Mouse (Mus musculus) layer of hippocampus, adult 8-10 months (tissue): ENCODE data around the gene Mgst2. TPM values are rescaled to one million over a fixed set of nuclear protein-coding genes. Genes with fewer than 3 reads are reported as not detected.
A peak's percentile ranks its signal among the peaks of the same experiment; 100 is the strongest.

ENCODE experiments used
- DNase-seq, 2 experiments: peaks; one replicate each; pipeline ENCODE4 v3.0.0; 2022; ENCODE audit warnings: low spot score in 2 of 2
- total RNA-seq, 4 experiments: library from RNA; stranded (reverse); gene quantifications; 2 replicates each; pipeline ENCODE4 v1.2.4; 2022

Gene Mgst2
- total RNA-seq, 4 experiments from 2014 or later: 0.61 to 1.4 TPM; not detected in 2

GRCm38 (mm10) chr3:51701281-51701751 is 41.2 kb downstream of the Mgst2 start:
- peak; percentile 48 to 53 for DNase-seq

DNA sequence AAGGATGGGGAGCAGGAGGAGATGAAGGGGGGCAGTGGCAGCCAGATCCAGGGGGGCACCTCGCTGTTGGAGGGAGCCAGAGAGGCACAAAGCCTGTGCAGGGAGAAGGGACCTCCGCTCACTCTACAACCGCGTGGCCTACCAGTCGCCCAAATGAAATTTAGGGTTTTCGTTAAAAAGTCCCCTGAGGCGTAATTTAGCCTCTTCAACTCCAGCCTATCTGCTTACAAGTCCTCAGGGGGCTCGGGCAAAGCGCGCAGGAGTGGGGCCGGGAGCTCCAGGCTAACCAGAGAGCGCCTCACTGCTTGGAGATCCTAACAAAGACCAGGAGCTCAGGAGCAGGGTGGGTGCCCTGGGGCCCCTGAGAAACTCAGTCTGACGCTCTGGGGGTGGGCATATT is 41.8 kb downstream of the Mgst2 start:
- DNase-seq: peak in 1 of 2 experiments; percentile 8

- DNase-seq: no peak
These were observed 42.6 kb downstream of the Mgst2 start for GRCm38 (mm10) chr3:51702701-51703286.

- DNase-seq: no peak
These were observed 43.3 kb downstream of the Mgst2 start for GRCm38 (mm10) chr3:51703478-51703877.

- DNase-seq: no peak
These were observed 45.1 kb downstream of the Mgst2 start for GRCm38 (mm10) chr3:51705220-51705619.

GRCm38 (mm10) chr3:51708375-51708745 is 48.2 kb downstream of the Mgst2 start:
- no peak for DNase-seq

GRCm38 (mm10) chr3:51708746-51709411 is 48.7 kb downstream of the Mgst2 start:
- peak; percentile 71 to 81 for DNase-seq

DNA sequence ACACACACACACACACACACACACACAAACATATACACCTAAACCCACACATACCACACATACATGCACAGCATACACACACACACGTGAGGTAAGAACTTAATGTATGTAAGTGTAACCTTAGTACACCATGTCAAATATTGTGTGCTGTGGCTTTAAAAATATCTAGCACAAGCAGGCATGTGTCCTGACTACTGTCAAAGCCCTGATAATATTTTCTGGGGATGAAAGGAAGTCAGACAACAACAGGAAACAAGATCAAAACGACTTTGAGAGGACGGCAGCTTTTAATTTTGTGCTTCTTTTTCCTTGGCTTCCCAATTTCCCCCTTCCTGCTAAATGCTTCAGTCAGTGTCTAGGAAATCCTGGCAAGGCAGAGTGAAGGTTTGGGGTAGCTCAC is 52.2 kb downstream of the Mgst2 start:
- no peak for DNase-seq

DNA sequence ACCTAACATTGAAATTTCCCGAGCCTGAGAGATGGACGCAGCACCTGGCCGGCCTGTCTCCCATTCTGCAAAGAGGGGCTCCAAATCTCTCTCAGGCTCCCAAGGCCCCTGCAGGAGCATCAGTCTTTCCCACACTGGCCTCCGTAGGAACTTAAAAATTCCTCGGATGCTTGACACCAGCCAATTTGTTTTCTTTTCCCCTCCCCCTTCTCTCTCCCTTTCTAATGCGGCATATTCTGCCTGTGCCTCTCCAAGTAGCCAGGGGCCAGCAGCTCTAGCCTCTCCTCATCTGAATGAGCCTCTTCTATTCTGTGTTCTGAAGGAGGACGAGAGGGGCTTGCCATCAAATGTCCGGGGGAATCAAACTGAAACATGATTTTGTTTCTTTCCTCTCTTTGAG is 53.1 kb downstream of the Mgst2 start:
- no peak for DNase-seq

GRCm38 (mm10) chr3:51714469-51714868 is 54.3 kb downstream of the Mgst2 start:
- no peak for DNase-seq

- DNase-seq: no peak
These were observed 57.3 kb downstream of the Mgst2 start for GRCm38 (mm10) chr3:51717455-51717854.

DNA sequence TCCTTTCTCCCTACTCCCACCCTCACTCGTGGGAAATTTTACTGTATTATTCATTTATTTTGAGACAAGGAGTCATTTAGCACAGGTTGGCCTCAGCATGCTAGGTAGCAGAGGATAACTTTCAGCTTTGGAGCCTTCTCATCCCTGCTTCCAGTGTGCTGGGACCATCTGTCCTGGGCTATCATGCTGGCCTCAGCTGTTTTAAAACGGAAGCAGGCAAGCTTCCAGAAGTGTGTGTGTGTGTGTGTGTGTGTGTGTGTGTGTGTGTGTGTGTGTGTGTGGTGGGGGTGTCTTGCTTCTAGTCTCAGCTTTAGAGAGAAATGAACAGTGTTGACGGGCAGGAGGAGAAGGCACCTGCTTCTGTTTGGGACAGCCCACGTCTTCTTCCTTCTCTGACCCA is 57.7 kb downstream of the Mgst2 start:
- no peak for DNase-seq

GRCm38 (mm10) chr3:51719373-51719772 is 59.2 kb downstream of the Mgst2 start:
- no peak for DNase-seq

DNA sequence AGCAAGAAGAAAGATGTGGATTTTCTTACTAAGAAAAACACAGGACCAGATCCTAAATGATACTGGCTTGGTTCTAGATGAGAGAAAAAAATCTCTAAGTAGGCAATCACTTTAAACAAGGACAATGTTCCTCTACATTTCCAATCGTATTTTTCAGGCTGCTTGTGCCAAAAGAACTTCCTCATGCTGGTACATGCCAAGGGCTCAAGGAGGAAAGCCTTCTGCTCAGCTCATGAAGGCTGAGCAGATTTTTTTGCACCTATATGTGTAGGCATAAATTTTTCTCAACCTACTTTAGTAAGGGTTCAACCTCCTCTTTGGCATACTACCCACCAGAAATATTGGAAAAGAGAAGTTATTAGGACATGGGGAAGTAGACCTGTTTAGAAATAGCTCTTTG is 59.8 kb downstream of the Mgst2 start:
- DNase-seq: no peak

DNA sequence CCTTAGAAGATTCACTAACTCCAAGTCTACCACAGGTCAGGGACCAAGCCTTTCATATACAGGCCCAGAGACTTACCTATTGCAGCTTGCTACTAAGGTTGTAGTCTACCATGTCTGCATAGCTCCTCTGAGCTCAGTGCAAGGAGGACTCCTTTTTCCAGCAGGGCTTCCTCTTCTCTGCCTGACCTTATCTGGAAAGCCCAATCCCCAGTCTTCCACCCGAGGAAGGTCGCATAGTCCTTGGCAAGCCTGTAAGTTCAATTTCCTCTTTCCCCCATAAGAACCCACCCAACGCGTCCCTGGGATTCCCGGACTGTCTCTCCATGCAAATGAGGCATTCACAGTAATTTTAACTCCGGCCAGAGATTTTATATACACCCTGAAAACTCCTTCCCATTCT is 66.1 kb downstream of the Mgst2 start:
- no peak for DNase-seq

DNA sequence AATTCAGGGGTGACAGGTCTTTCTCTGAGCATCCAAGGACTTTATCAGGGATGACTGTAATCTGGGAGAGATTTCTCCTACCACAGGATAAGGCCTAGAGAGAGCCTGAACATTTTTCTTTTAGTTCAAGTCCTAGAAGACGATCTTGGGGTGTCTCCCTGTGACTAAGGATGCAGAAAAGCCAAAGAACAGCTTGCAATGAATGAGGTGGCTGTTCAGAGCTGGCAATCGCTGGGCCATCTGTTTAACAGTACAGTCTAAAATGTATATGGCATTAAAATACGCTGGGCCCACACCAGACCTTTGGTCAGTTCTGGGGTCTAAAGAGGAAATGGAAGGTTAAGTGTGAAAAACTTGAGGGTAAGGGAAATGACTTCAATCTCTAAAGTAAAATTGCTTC is 67.3 kb downstream of the Mgst2 start:
- no peak for DNase-seq

DNA sequence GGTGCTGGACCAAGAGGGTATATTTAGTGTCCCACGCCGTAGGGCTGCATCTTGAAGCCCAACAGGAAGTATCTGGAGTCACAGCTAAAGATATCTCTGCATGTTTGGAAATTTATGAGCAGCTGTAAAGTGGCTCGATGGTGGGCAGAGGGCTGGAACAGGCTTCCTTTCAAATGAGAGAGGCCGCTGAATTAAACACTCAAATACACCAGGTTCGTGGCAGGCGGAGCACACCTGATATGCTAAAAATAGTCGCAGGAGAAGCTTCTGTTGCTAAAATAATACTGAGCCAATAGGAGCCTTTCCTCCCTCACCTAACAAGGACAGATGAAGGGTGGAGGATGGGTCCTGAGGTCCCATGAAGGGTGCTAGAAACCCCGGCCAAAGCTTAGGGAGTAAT is 67.8 kb downstream of the Mgst2 start:
- peak; percentile 20 to 38 for DNase-seq

DNA sequence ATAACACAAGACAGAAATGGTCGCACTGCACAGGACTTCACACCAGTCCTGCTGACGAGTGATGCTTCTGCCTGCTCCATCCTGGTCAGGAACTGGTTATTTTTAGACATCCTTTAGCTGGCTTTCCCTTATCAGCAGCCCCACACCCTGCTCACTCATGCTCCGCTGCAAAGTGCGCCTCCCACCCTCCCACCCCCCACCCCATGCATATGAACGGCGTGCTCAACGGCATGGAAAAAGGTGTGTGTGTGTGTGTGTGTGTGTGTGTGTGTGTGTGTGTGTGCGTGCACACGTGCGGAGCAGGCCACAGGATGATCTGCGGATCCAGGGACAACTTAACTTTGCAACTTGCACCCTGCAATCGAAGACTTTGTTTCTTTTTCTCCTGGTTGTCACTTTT is 68.3 kb downstream of the Mgst2 start:
- DNase-seq: no peak

DNA sequence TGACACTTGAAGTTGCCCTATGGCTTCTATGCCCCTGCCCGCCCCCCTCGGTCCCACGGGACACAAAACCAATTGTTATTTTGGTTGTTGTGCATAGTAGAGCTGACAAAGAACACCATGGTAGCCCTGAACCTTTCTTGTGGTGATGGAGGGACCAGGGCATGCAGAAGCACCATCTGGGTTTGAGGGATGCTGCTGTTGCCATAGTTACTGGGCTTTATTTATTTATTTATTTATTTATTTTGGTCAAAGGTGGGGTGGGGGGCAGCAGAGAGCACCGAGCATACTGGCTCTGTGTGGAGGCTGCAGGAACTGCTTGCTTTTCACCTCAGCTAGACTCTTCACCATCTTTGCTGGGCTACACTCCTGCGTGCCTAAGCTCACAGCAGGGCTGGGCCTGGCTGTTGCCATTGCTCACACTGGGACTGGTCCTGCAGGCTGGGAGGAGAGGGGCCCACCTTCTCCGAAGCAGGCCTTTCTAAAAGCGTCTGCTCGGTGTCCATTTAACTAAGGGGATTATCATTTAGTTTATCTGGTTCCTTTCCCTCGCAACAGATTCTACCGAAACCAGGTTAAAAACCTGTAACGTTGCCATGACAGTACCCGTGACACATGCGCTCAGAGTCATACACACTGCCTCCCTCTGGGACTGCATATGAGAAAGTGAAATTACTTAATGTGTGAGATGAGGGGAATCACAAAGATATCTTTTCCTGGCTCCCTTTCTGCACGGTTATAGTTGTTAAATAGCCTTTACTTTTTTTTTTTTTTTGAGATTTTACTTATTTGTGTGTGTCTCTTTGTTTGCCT is 69.2 kb downstream of the Mgst2 start:
- no peak for DNase-seq

DNA sequence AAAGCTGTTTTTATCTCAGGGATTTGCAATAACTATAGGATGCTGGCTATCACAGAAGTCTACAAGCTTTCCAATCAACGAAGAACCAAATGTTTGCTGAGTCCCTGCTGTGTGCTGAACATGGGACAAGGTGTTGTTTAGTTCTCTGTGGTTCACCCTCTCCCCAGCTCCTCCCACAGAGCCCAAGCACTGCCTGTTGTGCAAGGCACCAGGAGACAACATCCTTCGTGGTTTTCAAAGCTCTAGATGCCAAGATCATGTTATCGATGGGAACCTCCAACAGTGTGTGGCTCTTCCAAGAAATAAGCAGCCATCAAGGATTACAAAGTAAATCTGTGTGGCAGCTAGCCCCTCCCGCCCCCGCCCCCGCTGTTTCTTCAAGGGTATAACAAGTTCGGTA is 70.5 kb downstream of the Mgst2 start:
- no peak for DNase-seq

GRCm38 (mm10) chr3:51731949-51732636 is 71.9 kb downstream of the Mgst2 start:
- DNase-seq: no peak
